Mouse (Mus musculus) heart, postnatal 0 days (tissue): ENCODE results near the gene Pcbp4.

Source experiments
- CTCF ChIP-seq: IDR thresholded peaks from 2 replicates; pipeline ENCODE4 v1.5.1; 2016; ENCODE audit warnings: antibody characterized with exemption, control low read depth, low read depth
- EP300 ChIP-seq: IDR thresholded peaks from 2 replicates; pipeline ENCODE4 v1.6.1; 2016; ENCODE audit warnings: antibody characterized with exemption, low read depth

DNA sequence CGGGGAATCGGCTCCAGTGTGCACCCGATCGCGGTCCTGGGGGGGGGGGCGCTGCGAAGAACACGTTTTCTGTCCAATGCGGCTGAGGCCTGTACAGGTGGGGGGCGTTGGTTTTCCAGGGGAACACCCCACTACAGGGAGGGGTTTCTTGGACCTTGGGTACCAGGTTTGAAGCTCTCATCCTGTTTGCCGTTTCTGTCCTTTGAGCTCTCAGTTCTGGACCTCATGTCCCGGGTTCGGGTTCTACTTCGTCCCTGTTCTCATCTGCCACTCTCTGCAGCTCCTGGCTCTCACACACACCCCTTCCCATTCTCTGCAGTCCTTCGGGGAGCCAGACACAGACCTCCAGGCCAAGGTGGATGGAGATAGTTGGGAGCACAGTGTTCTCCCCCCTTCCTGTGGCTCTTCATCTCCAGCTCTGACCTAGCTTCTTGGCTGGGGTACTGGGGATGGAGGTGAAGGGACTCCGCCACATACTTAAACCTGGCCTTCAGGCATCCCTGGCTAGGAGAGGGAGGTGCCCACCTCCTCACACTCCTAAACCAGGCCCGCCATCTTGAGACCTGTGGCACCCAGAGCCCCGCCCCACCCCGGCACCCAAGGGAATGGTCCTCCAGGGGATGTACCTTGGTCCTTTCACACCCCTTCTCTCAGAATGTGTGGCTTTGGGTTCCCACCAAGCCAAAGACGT, 1.1 kb downstream of the Pcbp4 start:
- no peak for TF ChIP-seq CTCF
- no peak for TF ChIP-seq EP300
